Mouse (Mus musculus): ENCODE measurements at regions not wholly inside any gene's neighbourhood (a gene's known extent, or its start where the extent isn't known, plus 50 kb on each side); places are given as distances from the start of the nearest gene placed in this dataset.
A peak's percentile ranks its signal among the peaks of the same experiment; 100 is the strongest.

GRCm38 (mm10) chr1:126925150-126926035, 94.8 kb upstream of the Nckap5 start:
- intact Hi-C loops (cut with DNase I) = loop anchor here (10.0 kb wide), 1 partner anchor 491 kb away; no protein-coding TSS in a partner anchor
- DNase-seq = peak; percentile 14 to 21

- intact Hi-C loops (cut with DNase I) = loop anchor here (10.0 kb wide), 1 partner anchor 489 kb away; no protein-coding TSS in a partner anchor
- DNase-seq = no peak
These were observed 93.4 kb upstream of the Nckap5 start for GRCm38 (mm10) chr1:126923981-126924380.

- intact Hi-C loops (cut with DNase I) = loop anchor here (10.0 kb wide), 1 partner anchor 487 kb away; no protein-coding TSS in a partner anchor
These were observed 91.6 kb upstream of the Nckap5 start for GRCm38 (mm10) chr1:126922231-126922630.

GRCm38 (mm10) chr1:126918876-126919275, 88.3 kb upstream of the Nckap5 start:
- no peak for DNase-seq
- intact Hi-C loops (cut with DNase I) = no loop called here

More at GRCm38 (mm10) chr1:126922231-126922630, 91.6 kb upstream of the Nckap5 start:
- DNase-seq = no peak

- intact Hi-C loops (cut with DNase I) = no loop called here
- no peak for DNase-seq
These were observed 87.3 kb upstream of the Nckap5 start for GRCm38 (mm10) chr1:126917872-126918271.

GRCm38 (mm10) chr1:126916369-126916768, 85.8 kb upstream of the Nckap5 start:
- intact Hi-C loops (cut with DNase I) = no loop called here
- DNase-seq = no peak

GRCm38 (mm10) chr1:126911277-126912060, 80.9 kb upstream of the Nckap5 start:
- intact Hi-C loops (cut with DNase I) = no loop called here
- DNase-seq = no peak

GRCm38 (mm10) chr1:126907417-126907816, 76.8 kb upstream of the Nckap5 start:
- DNase-seq = no peak
- intact Hi-C loops (cut with DNase I) = no loop called here

- intact Hi-C loops (cut with DNase I) = no loop called here
- DNase-seq = no peak
These were observed 67.9 kb upstream of the Nckap5 start for GRCm38 (mm10) chr1:126898484-126898883.

- DNase-seq = no peak
- intact Hi-C loops (cut with DNase I) = no loop called here
These were observed 66.3 kb upstream of the Nckap5 start for GRCm38 (mm10) chr1:126896895-126897294.

- intact Hi-C loops (cut with DNase I) = no loop called here
These were observed 50.2 kb upstream of the Nckap5 start for GRCm38 (mm10) chr1:126880801-126881200.

More at GRCm38 (mm10) chr1:126880801-126881200, 50.2 kb upstream of the Nckap5 start:
- DNase-seq = no peak
